Mouse (Mus musculus): Measurements from ENCODE around the gene Cfap298. TPM values are rescaled to one million over a fixed set of nuclear protein-coding genes. Genes with fewer than 3 reads are reported as not detected.

The Cfap298 gene
- polyA plus RNA-seq (2015; fragmentation: Nextera tagmentation; extraction: Ambion mirVana): 27.4 and 27.5 TPM in 2 replicates

DNA sequence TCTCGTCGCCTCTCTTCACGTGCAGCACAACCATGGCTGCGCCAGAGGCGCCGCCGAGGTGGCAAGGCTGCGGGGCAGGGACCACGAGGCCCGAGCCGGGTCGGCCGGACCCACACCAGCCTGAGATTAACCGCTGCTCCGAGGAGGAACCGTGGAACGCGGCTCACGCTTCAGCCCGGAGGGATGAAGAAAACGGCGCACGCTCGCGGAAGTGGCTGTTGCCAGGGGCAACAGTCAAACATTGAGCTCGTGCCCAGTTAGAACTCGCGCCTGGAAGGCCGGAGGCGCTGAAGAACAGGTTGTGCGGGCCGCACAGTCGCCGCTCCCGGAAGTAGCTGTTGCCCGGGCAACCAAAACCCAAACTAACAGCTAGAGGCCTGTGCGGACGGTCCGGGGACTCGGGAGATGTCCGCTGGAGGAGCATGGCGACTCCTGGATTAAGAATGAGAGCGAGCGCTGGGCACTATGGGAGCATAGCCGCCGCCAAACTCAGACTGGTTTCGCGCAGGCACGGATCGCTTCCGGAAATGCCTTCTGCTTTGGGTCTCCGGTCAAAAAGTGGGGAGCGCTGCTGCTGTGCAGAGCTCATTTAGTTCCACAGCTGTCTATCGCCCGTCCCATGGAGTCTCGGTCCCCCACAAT is at the start of gene Cfap298:
TSS of gene Cfap298 (minus strand) at position 428 of the 642 bp plus-strand sequence.
- under 1% methylated on average over 56 of the region's 56 CpGs for WGBS

DNA sequence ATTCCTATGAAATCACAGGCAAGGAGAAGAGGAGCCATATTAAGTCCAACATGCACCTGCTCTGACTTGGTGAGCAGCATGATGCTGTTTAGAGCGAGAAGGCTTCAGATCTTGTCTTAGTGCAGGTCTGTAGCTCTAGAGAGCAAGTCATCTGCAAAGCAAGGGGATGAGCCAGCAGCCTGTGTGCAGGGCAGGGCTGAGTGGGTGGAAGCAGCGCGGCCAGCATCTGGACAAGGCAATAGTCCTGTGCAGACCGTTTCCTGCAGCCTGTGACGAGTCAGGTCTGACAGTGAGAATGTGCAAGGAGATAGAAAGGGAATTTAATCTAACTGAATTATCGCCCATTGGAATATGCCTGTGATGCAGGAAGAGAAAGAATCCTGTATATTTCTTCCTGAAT is 36.1 kb upstream of the Cfap298 start:
- Histone ChIP-seq H3K36me3 (ENCODE audit: control insufficient read depth, insufficient read depth, low read length) (peaks cover 9% of the 10 kb centered on the region; the same call in 1 of the 2 replicates), H3K27me3 (ENCODE audit: control insufficient read depth, insufficient read depth, low read length) (no peaks in the 10 kb centered on the region), H3K4me2 (replicated peaks; ENCODE audit: low read depth) (no peak overlapping the region), H3K9me3 (ENCODE audit: control insufficient read depth, low read length) (no peaks in the 10 kb centered on the region), H3K4me3 (ENCODE audit: low read depth, low read length) (no peak overlapping the region), H3K27ac (replicated peaks) (no peak overlapping the region), H3K9ac (ENCODE audit: low read length) (no peak overlapping the region), H3K4me1 (replicated peaks; ENCODE audit: control insufficient read depth, insufficient read depth) (no peaks in the 10 kb centered on the region)
- ATAC-seq (ENCODE audit: low FRiP score, low TSS enrichment) (no peak), DNase-seq (ENCODE audit: low spot score) (no peak)
- TF ChIP-seq CTCF (IDR thresholded peaks at IDR 0.05; ENCODE audit: low read depth): no peak
- WGBS: 91% methylated on average over 6 of the region's 6 CpGs

More for the DNA sequence above, at the start of gene Cfap298:
- Histone ChIP-seq H3K9me3 (ENCODE audit: control insufficient read depth, low read length) (no peaks in the 10 kb centered on the region), H3K4me2 (replicated peaks; ENCODE audit: low read depth) (peak within 1 kb of the TSS; percentile 90), H3K36me3 (ENCODE audit: control insufficient read depth, insufficient read depth, low read length) (0 out of 2 replicates have a peak, but pooled peaks cover 4% of the 10 kb centered on the region), H3K4me3 (ENCODE audit: low read depth, low read length) (peak within 1 kb of the TSS; percentile 82), H3K4me1 (replicated peaks; ENCODE audit: control insufficient read depth, insufficient read depth) (no peaks in the 10 kb centered on the region), H3K27ac (replicated peaks) (peak within 1 kb of the TSS; percentile 88), H3K9ac (ENCODE audit: low read length) (peak within 1 kb of the TSS; percentile 81), H3K27me3 (ENCODE audit: control insufficient read depth, insufficient read depth, low read length) (no peaks in the 10 kb centered on the region)
- TF ChIP-seq EP300 (optimal IDR thresholded peaks at IDR 0.05) (peak; percentile 88), CTCF (IDR thresholded peaks at IDR 0.05; ENCODE audit: low read depth) (no peak)
- ATAC-seq (ENCODE audit: low FRiP score, low TSS enrichment) (peak; percentile 97), DNase-seq (ENCODE audit: low spot score) (peak; percentile 96)

DNA sequence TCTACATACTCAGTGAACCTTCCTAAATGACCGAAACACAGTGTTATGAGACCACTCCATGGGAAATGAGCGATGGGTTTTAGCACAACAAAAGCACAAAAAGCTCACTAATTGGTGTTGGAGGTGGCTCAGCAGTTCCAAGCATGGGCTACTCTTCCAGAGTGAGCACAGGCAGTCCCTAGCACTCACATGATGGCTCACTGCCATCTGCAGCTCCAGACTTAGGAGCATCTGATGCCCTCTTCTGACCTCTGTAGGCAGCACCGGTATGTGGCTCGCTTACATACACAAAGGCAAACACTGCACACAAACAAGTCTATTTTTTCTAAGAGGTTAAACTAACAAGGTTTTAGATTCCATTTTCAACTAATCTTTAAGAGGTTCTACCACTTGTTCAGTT is 31.3 kb upstream of the Cfap298 start:
- no peak overlapping the region for H3K9ac ChIP-seq (ENCODE audit: low read length)
- WGBS: 71% methylated on average over 4 of the region's 4 CpGs
- peaks cover 6% of the 10 kb centered on the region; the same call in 1 of the 2 replicates for H3K36me3 ChIP-seq (ENCODE audit: control insufficient read depth, insufficient read depth, low read length)
- ATAC-seq (ENCODE audit: low FRiP score, low TSS enrichment) (no peak), DNase-seq (ENCODE audit: low spot score) (no peak)
- TF ChIP-seq EP300 (optimal IDR thresholded peaks at IDR 0.05) (no peak), CTCF (IDR thresholded peaks at IDR 0.05; ENCODE audit: low read depth) (no peak)
- H3K4me2 ChIP-seq (replicated peaks; ENCODE audit: low read depth): no peak overlapping the region
- H3K27me3 ChIP-seq (ENCODE audit: control insufficient read depth, insufficient read depth, low read length): no peaks in the 10 kb centered on the region
- no peak overlapping the region for H3K4me3 ChIP-seq (ENCODE audit: low read depth, low read length)
- H3K4me1 ChIP-seq (replicated peaks; ENCODE audit: control insufficient read depth, insufficient read depth): no peaks in the 10 kb centered on the region
- no peak overlapping the region for H3K27ac ChIP-seq (replicated peaks)
- no peaks in the 10 kb centered on the region for H3K9me3 ChIP-seq (ENCODE audit: control insufficient read depth, low read length)

DNA sequence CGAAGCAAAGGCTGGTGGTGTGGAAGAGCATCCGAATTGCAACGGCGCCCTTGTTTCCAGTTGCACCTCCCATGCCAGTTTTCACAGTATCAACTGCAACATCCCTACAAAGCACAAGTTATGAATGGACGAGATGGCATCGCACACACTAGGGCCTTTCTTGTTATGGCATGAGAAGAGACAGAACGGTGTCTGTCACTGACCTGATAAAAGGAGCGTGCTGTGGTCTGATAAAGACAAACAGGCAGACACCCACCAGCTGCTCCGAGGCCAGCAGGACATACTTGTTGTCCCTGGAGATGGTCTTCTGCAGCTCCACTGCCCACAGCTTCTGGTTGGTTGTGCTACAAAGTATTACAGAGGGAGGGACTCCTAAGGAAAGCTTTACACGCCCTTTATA is 29.4 kb upstream of the Cfap298 start:
- Histone ChIP-seq H3K9ac (ENCODE audit: low read length) (no peak overlapping the region), H3K27me3 (ENCODE audit: control insufficient read depth, insufficient read depth, low read length) (no peaks in the 10 kb centered on the region), H3K27ac (replicated peaks) (no peak overlapping the region), H3K4me2 (replicated peaks; ENCODE audit: low read depth) (no peak overlapping the region), H3K4me3 (ENCODE audit: low read depth, low read length) (no peak overlapping the region), H3K9me3 (ENCODE audit: control insufficient read depth, low read length) (no peaks in the 10 kb centered on the region), H3K36me3 (ENCODE audit: control insufficient read depth, insufficient read depth, low read length) (peaks cover 6% of the 10 kb centered on the region; the same call in 1 of the 2 replicates), H3K4me1 (replicated peaks; ENCODE audit: control insufficient read depth, insufficient read depth) (no peaks in the 10 kb centered on the region)
- TF ChIP-seq CTCF (IDR thresholded peaks at IDR 0.05; ENCODE audit: low read depth) (no peak), EP300 (optimal IDR thresholded peaks at IDR 0.05) (no peak)
- no peak for ATAC-seq (ENCODE audit: low FRiP score, low TSS enrichment)
- no peak for DNase-seq (ENCODE audit: low spot score)
- 84% methylated on average over 10 of the region's 10 CpGs for WGBS

DNA sequence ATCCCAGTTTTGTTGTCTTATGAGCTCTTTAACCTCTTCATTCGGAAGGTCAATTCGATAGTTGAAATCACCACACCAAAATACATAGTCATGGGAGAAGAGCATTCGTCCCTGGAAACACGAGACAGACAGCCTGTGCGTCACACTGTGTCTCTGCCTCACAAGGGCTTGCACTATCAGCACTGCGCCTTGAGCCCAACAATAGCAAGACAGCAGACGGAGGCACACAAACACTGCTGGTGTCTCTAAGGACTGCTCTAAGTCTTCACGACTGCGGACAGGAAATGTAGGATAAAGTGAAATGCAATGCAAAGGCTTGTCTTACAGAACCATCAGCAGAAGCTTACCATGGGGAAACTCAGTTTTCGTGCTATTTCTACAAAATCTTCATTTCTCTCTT is 29.0 kb upstream of the Cfap298 start:
- DNase-seq (ENCODE audit: low spot score) (no peak), ATAC-seq (ENCODE audit: low FRiP score, low TSS enrichment) (no peak)
- Histone ChIP-seq H3K9me3 (ENCODE audit: control insufficient read depth, low read length) (no peaks in the 10 kb centered on the region), H3K36me3 (ENCODE audit: control insufficient read depth, insufficient read depth, low read length) (peaks cover 2% of the 10 kb centered on the region; the same call in 1 of the 2 replicates), H3K9ac (ENCODE audit: low read length) (no peak overlapping the region), H3K4me2 (replicated peaks; ENCODE audit: low read depth) (no peak overlapping the region), H3K27ac (replicated peaks) (no peak overlapping the region), H3K4me1 (replicated peaks; ENCODE audit: control insufficient read depth, insufficient read depth) (no peaks in the 10 kb centered on the region), H3K4me3 (ENCODE audit: low read depth, low read length) (no peak overlapping the region), H3K27me3 (ENCODE audit: control insufficient read depth, insufficient read depth, low read length) (no peaks in the 10 kb centered on the region)
- TF ChIP-seq CTCF (IDR thresholded peaks at IDR 0.05; ENCODE audit: low read depth) (no peak), EP300 (optimal IDR thresholded peaks at IDR 0.05) (no peak)
- 87% methylated on average over 10 of the region's 10 CpGs for WGBS

DNA sequence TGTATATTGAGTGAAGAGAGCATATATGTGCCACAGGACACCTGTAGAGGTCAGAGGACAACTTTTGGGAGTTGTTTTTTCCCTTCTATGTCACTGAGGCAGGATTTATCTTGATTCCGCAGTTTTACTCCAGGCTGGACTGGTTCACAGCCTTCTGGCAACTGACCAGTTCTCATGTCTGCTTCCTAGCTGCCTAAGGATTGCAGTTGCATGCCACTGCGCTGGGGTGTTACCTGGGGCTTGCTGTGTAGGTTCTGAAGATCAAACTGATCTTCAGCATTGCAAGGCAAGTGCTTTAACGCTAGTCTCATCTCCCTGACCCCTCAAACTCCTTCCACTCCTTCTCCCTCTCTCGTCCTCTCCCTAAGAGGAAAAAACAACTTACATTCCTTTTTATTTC is 28.3 kb upstream of the Cfap298 start:
- Histone ChIP-seq H3K4me3 (ENCODE audit: low read depth, low read length) (no peak overlapping the region), H3K27me3 (ENCODE audit: control insufficient read depth, insufficient read depth, low read length) (no peaks in the 10 kb centered on the region), H3K9ac (ENCODE audit: low read length) (no peak overlapping the region), H3K4me1 (replicated peaks; ENCODE audit: control insufficient read depth, insufficient read depth) (no peaks in the 10 kb centered on the region), H3K4me2 (replicated peaks; ENCODE audit: low read depth) (no peak overlapping the region), H3K36me3 (ENCODE audit: control insufficient read depth, insufficient read depth, low read length) (0 out of 2 replicates have a peak, but pooled peaks cover 1% of the 10 kb centered on the region), H3K27ac (replicated peaks) (no peak overlapping the region), H3K9me3 (ENCODE audit: control insufficient read depth, low read length) (no peaks in the 10 kb centered on the region)
- ATAC-seq (ENCODE audit: low FRiP score, low TSS enrichment) (no peak), DNase-seq (ENCODE audit: low spot score) (no peak)
- WGBS: 88% methylated on average over 4 of the region's 4 CpGs
- TF ChIP-seq CTCF (IDR thresholded peaks at IDR 0.05; ENCODE audit: low read depth) (no peak), EP300 (optimal IDR thresholded peaks at IDR 0.05) (no peak)

Measured in stomach, postnatal 0 days (tissue).